Mouse (Mus musculus): Measurements from ENCODE around the gene Phactr2.

The Phactr2 gene

GRCm38 (mm10) chr10:13168461-13168860, 305.8 kb downstream of the Phactr2 start:
- in situ Hi-C loops (cut with MboI, MseI) = no loop called here

- in situ Hi-C loops (cut with MboI, MseI) = no loop called here
These were observed 312.2 kb downstream of the Phactr2 start for GRCm38 (mm10) chr10:13162031-13162430.

DNA sequence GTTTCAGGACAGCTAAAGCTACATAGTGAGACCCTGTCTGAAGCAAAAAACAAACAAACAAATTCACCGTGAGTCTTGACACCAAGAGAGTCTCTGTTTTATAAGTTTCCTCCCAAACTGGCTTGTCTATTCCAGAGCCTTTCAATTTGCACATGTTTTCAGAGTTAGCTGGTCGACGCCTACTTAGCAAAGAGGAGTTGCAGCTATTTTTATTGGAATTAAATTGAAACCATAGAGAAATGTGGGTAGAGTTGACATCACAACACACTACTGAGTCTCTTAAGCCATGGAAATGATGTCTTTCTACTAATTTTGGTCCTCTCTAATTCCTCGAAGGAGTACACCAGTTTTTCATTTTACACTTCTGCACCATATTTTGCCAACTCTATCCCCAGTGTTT, 313.3 kb downstream of the Phactr2 start:
- in situ Hi-C loops (cut with MboI, MseI) = no loop called here

All from T-helper 1 cell (primary cell).